Mouse (Mus musculus): ENCODE measurements around the gene Scube2. TPM values are rescaled to one million over a fixed set of nuclear protein-coding genes. Genes with fewer than 3 reads are reported as not detected.

Gene Scube2
- total RNA-seq (2021) = 1 to 10 TPM in 1 of 2 experiments, under 1 TPM in 1; 0.92 to 3.1 TPM
- long read RNA-seq, experiment 1 = 0 reads
- long read RNA-seq, experiment 2 = 0 reads

DNA sequence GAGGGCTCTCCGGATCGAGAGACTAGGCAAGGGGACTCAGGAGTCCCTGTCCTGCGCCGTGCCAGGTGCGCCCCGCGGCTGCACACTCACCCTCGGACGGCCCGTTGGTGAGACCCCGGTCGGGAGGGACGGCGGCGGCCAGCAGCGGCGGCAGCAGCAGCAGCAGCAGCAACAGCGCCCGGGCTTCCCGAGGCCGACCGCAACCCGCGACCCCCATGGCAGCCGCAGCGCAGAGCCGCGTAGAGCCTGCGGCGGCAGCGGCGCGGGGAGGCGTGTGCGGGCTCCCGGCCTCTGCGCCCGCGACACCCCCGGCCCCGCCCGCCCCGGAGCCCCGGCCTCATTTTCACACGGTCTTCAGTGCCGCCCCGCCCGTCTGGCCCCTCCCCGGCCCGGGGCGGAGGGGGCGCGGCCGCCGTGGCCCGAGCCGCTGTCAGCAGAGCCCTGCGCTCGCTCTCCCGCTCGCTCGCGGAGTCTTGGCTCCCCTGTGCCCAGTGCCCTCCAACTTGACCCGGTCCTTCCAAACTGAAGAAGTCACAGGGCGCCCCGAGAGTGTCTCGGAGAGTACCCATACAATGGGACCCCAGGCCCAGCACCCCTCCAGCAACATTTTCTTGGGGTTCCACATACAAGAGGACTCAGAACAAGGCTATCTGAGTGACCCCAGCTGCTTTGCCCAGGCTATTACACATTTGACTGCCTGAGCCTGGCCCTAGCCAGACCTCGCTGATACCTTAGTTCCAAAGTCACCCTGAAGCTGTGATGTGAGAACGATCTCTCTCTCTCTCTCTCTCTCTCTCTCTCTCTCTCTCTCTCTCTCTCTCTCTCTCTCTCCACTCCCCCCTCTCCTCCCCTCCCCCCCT, at the start of gene Scube2:
Scube2 (minus strand) TSS at position 310 of the 860 bp plus-strand sequence.
- DNase-seq (ENCODE audit: low spot score in 2 of 2) = peak in 1 of 2 experiments; percentile 16

DNA sequence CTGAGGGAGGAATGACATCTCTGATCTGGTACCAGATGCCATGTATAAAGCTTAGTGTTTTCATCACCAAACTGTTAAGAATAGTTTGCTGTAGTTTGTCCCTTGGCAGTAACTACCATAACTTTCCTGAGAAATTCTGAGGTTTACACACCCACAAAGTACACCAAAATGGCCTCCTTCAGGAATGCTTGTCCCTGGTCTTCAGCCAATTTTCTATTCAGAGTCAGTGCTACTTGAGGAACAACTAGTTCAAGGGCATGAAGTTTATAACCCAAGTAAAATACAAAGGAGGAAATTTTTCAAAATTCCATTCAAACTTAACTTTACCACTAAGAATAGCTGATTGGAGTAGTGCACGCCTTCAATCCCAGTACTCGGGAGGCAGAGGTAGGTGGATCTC, 40.7 kb upstream of the Scube2 start:
- DNase-seq (ENCODE audit: low spot score in 2 of 2) = no peak

GRCm38 (mm10) chr7:109900921-109901320, 35.4 kb upstream of the Scube2 start:
- DNase-seq (ENCODE audit: low spot score in 2 of 2) = no peak

GRCm38 (mm10) chr7:109898911-109899310, 33.4 kb upstream of the Scube2 start:
- DNase-seq (ENCODE audit: low spot score in 2 of 2) = peak in 1 of 2 experiments; percentile 13

GRCm38 (mm10) chr7:109892530-109892929, 27.1 kb upstream of the Scube2 start:
- peak; percentile 30 to 64 for DNase-seq (ENCODE audit: low spot score in 2 of 2)

DNA sequence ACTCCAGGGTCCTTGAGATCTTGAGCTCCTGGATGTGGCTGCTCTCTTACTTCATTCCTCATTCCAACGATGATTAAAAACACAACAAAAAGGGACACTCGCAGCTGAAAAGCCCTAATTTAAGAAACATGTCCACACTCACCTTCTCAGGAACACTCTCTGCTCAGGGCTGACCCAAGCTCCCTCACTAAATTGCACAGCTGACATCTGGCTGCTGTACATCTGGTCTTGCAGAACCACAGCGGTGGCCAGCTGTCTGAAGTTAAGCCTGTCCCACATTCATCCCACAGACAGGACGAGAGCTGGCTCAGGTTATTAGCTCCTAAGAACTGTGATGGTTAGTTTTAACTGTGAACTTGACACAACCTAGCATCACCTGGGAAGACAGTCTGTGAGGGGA, 26.3 kb upstream of the Scube2 start:
- DNase-seq (ENCODE audit: low spot score in 2 of 2) = no peak

DNA sequence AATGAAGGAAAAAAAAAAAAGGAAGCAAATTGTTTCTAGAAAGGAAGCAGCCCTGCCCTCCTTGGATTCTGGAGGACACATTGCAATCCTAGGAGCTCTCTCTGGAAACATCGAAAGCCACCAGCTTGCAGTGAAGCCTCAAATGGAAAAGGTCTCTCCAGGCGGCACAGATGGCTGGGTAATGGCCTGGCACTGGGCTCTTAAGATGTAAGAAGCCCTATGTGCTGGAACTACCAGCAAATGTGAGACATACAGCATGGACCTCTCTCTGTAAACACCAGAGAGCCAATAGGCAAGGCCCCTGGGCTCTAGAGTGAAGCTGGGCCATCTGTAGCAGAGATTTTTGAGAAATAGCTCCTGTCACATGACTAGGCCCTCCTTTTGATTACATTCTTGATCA, 24.8 kb upstream of the Scube2 start:
- DNase-seq (ENCODE audit: low spot score in 2 of 2) = no peak

GRCm38 (mm10) chr7:109889300-109889699, 23.8 kb upstream of the Scube2 start:
- no peak for DNase-seq (ENCODE audit: low spot score in 2 of 2)

DNA sequence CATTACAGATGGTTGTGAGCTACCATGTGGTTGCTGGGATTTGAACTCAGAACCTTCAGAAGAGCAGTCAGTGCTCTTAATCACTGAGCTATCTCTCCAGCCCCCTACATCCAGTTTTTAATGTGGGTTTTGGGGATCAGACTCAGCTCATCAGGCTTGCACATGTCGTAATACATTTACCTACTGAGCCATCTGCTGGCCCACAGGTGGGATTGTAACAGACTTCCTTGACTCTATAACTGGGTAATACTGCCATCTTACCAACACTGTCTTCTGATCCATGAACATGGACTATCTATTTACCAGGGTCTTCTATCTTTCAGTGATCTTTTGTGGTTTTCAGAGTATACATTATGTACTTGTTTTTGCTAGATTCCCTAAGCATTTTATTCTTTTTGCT, 20.8 kb upstream of the Scube2 start:
- no peak for DNase-seq (ENCODE audit: low spot score in 2 of 2)

- no peak for DNase-seq (ENCODE audit: low spot score in 2 of 2)
Measured at GRCm38 (mm10) chr7:109882574-109882973, 17.1 kb upstream of the Scube2 start.

DNA sequence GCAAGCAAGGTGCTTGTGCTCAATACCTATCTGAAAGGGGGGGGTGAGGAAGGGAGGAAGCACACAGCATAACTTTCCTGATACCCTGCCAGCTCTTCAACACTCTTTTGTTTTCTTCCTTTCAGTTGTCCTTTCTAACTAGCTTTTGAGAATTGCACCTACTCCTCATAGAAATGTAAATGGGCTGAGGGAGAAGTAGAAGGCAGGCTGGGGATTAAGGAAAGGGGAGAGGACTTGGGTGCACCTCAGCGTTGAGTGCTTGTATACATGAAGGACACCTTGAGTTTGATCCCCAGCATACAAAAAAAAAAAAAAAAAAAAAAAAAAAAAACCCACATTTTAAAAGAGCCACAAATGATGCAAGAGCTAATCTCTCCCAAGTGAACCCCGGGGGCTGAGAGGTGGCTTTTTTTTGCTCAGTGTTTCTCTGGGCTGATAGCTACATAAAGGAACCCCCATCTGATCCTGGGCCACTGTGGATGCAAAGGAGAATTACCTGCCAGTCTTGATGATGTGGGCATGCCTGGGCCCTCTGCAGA, 16.2 kb upstream of the Scube2 start:
- no peak for DNase-seq (ENCODE audit: low spot score in 2 of 2)

DNA sequence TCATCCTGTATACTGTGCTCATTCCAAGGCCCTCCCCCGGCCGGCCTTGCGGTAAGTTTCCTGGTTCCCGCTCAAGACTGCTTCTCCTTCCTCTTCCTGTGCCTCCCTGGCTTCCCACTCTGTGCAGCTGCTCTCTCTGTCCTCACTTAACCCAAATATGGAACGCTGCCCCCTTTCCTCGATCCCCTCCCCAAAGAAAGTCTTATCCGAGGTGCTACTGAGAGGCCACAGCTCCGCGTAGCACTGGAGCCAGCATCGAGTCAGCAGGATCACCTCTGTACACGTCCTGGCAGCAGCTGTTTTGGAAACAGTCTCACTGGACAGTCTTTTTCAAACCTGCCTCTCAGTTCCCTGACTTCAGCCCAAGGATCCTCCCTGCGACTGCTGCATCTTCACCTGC, 13.7 kb upstream of the Scube2 start:
- no peak for DNase-seq (ENCODE audit: low spot score in 2 of 2)

- no peak for DNase-seq (ENCODE audit: low spot score in 2 of 2)
Measured at GRCm38 (mm10) chr7:109876085-109876484, 10.6 kb upstream of the Scube2 start.

GRCm38 (mm10) chr7:109875598-109875997, 10.1 kb upstream of the Scube2 start:
- DNase-seq (ENCODE audit: low spot score in 2 of 2) = no peak

GRCm38 (mm10) chr7:109875033-109875432, 9.6 kb upstream of the Scube2 start:
- DNase-seq (ENCODE audit: low spot score in 2 of 2) = no peak

DNA sequence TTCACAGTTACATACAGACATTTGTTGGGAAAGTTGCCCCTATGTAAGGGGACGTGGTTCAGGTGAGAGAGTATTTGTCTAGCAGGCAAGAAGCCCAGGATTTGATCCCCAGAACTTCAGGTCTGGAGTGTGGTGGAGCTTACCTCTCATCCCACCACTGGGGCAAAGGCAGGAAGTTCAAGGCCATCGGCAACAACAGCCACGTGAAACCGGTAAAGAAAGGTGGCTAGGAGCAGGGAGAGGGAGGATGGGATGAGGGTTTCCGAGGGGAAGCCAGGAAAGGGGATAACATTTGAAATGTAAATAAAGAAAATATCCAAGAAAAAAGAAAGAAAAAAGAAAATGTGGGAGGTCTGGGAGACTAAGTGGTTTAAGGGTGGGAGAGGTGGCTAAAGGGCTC, 7.7 kb upstream of the Scube2 start:
- DNase-seq (ENCODE audit: low spot score in 2 of 2) = no peak

DNA sequence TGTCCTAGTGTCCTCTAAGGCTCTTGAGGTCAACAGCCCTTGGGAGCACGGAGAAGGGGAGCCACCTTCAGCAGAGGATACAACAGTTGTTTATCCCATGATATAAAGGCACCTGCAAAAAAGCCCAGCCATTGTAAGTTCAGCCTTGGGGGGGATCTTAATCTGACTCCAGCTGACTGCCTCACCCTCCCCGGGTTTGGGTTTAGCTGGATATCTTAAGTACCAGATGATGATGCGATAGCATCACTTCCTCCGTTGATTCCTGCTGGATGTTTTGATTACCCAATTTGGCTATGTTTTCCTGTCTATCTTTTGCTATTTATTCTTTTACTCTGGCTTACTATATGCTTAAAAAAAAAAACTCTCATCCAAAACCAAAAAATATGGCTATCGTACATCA, 5.8 kb upstream of the Scube2 start:
- no peak for DNase-seq (ENCODE audit: low spot score in 2 of 2)

DNA sequence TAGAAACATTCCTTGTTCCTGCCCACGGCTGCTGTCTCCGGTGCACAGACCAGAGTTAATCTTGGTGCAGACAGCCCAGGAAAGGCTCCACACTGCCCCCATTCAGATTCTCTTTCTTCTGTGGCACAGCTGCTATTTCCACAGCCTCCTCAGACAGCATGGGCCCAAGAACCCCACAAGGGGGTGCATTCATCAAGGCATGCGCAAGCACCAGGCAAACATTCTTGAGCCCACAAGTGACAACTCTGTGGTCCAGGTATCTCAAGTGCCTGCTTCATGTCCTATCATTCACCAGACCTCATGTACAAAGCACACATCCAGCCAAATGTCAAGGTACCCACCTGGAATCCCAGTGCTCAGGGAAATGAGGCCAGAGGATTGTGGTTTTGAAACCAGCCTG, 3.0 kb upstream of the Scube2 start:
- DNase-seq (ENCODE audit: low spot score in 2 of 2) = no peak

DNA sequence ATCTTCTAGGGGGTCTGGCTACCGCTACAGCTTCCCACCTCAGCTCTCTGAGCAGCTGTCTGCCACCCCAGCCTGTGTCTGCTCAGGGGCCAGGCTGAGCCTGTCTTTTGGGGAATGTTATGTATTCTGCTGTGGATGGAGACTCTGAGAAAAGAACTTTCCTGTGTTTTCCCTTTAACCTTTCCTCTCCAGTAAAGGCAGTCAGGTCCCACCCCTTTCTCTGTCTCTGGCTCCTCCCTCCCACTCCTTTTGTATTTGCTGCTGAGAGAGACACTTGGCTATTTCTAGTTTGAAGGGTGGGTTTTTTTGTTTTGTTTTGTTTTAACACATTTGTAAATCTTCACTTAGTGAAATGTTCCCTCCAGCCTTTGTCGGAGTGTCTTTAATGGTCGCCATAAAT, 1.2 kb upstream of the Scube2 start:
- DNase-seq (ENCODE audit: low spot score in 2 of 2) = no peak

DNA sequence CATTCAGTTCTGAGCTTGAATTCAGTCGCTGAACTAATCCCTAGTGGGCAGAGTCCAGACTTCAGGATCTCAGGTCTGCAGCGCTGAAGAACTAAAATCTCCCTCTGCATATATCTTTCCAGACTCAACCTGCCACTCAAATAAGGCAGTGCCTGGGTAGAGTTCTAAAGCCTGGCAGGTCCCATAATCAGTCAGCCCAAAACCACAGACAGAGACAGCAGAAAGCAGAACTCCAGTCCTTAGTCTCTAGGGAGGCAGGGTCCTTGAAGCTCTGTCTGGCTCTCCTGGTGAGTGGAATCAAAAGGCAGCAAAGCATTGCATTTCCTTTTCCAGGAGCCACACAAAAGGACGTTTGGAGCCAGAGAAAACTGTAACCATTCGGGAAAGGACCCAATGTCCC, 1.9 kb downstream of the Scube2 start:
- DNase-seq (ENCODE audit: low spot score in 2 of 2) = no peak

GRCm38 (mm10) chr7:109860162-109860561, 5.3 kb downstream of the Scube2 start:
- no peak for DNase-seq (ENCODE audit: low spot score in 2 of 2)

- no peak for DNase-seq (ENCODE audit: low spot score in 2 of 2)
Measured at GRCm38 (mm10) chr7:109859354-109859753, 6.1 kb downstream of the Scube2 start.

- no peak for DNase-seq (ENCODE audit: low spot score in 2 of 2)
Measured at GRCm38 (mm10) chr7:109852752-109853212, 12.7 kb downstream of the Scube2 start.
